Mouse (Mus musculus): ENCODE measurements around the gene Nppb.

The Nppb gene

DNA sequence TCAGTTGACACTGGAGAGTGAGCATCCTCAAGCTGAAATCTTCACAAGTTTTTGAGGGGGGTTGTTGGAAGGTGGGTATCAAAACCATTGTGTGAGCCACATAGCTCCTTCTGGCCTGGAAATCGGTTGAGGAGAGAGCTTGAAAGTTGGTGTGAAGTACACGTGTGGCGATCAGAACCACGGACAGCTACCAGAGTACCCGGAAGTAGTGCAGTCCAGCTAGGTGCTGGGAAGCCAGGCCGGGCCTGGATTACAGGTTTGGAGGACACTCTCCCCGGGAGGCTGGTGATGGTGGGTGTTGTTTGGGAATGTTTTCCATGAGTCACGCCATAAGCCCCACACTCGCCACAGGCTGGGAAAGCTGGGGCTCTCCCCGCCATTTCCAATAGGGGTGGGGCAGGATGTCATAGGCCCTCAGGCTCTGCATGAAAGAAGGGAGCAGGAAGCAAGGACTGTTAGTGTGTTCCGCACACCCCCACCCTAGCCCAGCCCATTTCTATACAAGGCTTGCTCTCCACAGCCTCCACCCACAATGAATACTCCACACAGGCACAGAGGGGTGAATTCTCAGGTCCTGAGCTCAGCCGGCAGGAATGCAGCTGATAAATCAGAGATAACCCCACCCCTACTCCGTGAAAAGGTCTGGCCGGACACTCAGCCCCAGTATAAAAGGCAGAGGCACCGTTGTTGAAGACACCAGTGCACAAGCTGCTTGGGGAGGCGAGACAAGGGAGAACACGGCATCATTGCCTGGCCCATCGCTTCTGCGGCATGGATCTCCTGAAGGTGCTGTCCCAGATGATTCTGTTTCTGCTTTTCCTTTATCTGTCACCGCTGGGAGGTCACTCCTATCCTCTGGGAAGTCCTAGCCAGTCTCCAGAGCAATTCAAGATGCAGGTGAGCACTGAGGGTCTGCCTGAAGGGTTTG is at the start of gene Nppb:
Gene Nppb (plus strand): TSS at position 584 of the 928 bp plus-strand sequence.
- peak; percentile 53 for DNase-seq

DNA sequence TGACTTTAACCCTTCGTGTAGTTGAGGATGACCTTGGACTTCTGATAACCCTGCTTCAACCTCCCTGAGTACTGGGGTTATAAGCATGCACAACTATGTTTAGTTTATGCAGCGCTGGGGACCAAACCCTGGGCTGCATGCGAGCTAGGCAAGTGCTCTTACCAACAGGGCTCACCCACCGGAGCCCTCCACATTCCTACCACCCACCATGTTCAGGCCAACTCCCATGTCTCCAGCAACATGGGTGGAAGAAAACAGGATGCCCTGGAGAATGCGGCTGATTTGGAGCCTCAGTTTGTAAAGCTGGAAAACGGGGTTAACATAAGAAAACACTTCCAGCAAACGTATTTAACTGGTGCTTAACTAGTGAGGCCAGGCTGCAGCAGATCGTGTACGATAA is 49.7 kb upstream of the Nppb start:
- no peak for DNase-seq

DNA sequence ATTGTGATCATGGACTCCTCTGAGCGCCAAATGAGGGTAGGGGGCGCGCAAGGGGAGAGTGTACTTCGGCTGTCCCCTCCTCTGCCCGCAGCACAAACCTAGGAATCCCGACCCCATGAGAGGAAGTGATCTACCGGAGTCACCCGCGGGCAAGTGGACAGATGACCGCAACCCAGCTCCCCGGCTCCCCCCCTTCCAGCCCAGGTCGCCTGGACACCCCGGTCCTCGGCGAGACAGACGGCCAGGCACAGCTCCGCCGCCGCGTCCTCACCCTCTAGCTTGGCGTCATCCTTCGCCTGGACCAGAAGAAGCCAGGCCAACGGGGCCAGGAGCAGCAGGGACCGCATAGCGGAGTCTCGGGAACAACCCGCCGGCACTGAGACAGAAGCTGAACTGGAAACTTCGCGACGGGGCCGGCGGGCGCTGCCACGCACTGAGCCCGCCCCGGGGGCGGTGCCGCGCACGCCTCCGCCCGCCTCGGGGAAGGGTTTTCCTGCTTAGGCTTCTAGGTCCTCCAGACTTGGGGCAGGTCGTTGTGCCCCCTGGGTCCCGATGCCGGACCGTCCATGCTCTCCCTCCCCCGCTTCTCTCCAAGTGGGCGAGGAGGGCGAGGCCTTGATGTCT is 49.1 kb upstream of the Nppb start, which contains the start of gene Plod1:
Gene Plod1 (minus strand): TSS at position 437 of the 624 bp plus-strand sequence.
- peak; percentile 87 for DNase-seq

DNA sequence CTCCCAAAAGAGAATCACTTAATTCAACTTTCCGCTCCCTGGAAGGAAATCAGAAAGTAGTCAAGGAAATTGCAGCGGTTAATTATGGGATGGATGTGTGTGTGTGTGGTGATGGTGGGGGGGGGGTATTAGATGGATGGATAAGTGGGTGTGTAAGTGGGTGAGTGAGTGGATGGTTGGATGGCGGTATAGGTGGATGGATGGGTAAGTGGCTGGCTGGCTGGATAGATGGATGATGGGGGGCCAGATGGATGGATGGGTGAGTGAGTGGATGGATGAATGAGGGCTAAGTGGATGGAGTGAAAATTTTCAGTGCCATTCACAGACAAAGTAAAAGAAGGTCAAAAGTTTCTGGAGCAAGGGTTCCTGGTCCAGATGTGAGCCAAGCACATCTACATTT is 48.6 kb upstream of the Nppb start:
- no peak for DNase-seq

DNA sequence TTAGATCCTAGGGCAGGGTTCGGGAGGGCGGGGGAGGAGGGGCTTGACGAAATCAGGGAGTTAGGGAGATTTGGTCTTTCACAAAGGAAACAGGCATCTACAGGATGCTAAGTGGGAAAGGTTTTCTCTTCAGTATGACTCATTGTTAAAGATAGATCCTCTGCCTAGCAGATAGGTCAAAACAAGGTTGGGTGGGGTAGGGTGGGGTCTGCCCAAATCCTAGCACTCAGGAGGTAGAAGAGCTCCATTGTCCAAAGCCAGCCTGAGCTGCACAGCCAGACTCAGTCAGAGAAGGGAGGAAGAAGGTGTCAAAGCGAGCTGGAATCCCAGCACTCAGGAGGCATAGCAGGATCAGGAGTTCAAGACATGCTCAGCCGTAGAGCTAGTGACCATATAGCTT is 48.1 kb upstream of the Nppb start:
- DNase-seq, result no peak

DNA sequence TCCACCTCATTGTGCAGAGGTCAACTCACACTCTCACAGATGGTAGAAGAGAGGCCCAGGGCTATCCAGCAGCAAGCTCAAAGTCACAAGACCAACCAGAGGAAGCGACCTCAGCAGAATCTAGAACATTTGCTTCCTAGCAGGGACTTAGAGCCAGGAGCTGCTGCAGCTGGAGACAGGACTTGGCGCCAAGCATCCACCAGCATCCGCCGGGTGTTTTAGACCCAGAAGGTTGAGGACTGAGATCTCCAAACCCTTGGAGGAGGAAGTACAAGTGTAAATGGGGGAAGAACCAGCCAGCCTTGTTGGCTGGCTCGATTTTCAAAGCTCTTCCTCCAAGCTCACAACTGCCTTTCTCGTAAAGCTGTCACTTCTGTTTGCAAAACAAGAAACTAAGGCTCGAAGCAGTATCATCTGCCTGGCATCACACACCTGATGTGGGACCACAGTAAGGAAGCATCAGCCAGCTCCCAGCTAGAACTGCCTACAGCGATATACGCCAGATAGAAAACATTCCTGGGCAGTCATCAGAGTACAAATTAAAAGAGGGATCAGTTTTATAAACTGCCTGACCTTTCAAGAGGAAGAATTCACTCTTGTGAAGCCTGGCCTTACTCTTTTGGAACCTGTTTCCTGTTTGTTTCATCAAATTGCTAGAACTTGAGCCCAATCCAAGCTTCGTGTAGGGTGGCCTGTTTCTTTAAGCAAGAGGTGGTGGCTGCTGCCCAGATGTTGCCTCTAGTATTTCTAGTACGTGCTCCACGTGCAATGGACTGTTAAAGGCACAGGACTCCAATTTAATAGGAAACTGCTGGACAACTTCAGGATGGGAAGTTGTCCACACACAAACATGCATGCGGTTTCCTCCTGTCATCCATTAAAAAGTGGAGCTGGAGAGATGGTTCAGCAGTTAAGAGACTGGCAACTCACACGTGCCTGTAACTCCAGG is 47.2 kb upstream of the Nppb start:
- peak; percentile 77 for DNase-seq

DNA sequence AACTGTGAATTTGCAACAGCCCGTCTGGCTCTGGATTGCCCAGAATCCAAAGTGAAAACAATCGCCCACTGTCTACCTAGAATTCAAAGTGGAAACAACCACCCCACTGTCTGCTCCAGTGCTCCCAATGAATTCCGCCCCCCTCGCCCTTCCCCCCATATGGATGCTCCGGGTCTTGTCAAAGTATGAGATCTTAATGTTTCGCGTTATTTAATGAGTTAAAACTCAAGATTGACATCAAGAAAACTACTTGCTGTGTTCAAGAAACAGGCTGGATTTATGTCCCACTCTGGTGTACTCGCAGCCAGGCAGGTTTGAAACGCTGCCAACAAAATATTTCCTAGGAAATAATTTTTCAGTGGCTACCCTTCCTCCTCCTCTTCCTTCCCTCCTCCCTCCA is 45.5 kb upstream of the Nppb start:
- DNase-seq, result no peak

DNA sequence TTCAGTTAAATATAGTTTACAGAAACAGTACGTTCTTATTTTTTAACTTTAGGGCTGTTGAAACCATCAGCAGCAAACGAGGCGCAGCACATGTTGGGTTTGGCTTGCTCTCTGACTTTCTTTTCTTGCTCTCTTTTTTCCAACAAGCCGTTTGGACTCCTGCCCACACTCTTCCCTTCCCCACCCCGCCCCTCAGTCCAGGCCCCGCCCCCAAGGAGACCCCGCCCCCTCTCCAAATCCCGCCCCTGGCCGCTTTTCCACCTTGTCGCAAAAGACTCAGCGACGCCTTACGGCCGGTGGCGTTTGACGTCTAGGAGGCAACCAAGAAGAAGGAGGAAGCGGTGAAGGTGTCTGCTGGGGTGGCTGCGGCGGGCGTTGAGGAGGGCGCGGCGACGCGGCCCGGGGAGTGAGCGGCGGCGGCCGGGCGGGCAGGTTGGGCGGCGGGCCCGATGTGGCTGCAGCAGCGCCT is 45.0 kb upstream of the Nppb start, which contains the start of gene 2510039O18Rik:
Gene 2510039O18Rik (plus strand): TSS at position 320 of the 469 bp plus-strand sequence.
- peak; percentile 87 for DNase-seq

DNA sequence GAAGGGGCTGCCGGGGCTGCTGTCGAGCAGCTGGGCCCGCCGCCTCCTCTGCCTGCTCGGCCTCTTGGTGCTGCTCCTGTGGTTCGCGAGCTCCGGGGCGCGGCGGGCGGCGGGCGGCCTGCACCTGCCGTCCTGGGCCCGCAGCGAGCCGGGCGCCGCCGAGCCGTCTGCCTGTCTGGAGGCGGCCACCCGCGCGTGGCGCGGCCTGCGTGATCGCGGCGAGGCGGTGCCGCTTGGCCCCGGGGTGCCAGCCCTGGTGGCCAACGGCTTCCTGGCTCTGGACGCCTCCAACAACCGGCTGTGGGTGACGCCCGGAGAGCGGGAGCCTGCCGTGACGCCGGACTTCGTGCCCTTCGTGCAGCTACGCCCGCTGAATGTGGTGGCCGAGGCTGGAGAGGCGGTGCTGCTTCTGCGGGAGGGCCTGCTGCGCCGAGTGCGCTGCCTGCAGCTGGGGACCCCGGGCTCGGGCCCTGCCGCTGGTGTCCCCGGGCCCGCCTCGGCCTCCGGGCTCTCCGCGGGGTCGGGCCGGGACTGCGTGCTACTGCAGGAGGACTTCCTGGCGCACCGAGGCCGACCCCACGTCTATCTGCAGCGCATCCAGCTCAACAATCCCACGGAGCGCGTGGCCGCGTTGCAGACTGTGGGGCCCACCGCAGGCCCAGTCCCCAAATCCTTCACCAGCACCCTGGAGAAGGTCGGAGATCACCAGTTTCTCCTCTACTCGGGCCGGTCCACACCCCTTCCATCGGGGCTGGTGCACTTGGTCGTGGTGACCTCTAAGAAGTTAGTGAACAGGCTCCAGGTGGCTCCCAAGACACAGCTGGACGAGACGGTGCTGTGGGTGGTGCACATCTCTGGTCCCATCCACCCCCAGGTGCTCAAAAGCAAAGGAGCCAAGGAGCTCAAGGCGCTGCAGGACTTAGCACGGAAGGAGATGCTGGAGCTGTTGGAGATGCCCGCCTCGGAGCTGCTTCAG is 44.3 kb upstream of the Nppb start:
- peak; percentile 38 for DNase-seq

DNA sequence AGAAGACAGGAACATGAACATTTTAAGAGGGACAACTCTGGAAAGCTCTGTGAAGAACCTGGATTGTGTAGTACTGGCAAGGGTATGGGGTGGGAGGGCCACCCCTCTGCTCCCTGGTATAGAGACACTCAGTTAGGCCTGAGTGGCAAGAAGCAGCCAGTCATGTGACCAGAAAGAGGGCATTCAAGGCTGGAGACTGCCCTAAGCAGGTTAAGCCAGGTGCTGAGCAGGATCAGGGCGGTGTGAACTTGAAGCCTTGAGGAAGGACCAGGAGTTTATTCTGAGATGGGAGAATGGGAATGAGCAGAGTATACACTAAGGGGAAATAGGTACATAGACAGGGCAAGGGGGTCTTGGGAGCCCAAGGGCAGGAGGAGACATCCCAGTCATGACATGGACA is 42.6 kb upstream of the Nppb start:
- peak; percentile 60 for DNase-seq

DNA sequence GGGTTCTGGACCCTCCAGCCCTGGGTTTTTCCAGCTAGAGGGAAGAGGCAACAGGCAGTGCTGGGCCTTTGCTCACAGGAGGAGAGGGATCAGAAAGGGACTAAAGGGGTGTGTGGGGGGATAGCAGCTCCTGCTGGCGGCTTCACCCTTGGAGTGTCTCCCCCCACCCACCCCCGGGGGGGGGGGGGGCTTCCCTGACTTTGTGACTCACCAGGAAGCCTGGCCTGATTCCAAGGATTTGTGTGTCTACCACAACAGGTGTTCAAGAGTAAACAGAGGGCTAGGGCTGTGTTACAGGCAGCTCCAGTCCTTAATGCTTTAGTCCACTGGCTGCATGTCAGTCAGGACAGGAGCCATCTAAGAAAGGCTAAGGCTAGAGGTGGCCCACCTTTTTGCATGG is 38.1 kb upstream of the Nppb start:
- no peak for DNase-seq

DNA sequence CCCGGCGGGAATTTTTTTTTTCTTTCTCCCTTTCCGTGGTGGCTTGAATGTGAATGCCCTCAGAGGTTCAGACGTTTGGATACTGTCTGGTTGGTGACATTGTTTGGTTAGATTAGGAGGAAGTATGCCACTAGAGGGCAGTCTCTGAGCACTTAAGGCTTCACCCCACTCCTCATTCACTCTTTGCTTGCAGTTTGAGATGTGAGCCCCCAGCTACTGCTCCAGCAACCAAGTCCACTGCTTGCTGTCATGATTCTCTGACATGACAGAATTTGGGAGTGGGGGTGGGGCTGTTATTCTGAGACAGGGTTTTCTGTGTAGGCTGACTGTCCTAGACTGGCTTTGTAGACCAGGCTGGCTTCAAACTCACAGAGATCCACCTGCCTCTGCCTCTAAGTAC is 32.0 kb upstream of the Nppb start:
- peak; percentile 66 for DNase-seq

DNA sequence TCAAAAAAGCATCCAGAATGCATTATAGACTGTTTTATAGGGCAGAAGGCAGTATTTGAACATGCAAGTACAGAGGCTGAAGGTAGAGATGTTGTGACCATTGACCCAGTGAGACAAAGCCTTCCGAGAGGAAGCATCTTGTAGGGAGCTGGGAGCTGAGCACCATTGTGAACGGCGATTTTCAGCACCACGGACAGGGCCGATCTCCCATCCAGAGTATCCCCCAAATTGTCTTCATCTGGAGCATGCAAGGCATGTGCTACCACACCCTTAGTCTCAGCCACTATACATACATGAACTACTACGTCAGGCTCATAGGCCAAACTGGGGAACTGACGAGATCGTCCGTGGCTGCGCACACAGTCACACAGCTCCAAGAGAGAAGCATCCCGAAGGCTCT is 28.4 kb upstream of the Nppb start:
- DNase-seq, result no peak

DNA sequence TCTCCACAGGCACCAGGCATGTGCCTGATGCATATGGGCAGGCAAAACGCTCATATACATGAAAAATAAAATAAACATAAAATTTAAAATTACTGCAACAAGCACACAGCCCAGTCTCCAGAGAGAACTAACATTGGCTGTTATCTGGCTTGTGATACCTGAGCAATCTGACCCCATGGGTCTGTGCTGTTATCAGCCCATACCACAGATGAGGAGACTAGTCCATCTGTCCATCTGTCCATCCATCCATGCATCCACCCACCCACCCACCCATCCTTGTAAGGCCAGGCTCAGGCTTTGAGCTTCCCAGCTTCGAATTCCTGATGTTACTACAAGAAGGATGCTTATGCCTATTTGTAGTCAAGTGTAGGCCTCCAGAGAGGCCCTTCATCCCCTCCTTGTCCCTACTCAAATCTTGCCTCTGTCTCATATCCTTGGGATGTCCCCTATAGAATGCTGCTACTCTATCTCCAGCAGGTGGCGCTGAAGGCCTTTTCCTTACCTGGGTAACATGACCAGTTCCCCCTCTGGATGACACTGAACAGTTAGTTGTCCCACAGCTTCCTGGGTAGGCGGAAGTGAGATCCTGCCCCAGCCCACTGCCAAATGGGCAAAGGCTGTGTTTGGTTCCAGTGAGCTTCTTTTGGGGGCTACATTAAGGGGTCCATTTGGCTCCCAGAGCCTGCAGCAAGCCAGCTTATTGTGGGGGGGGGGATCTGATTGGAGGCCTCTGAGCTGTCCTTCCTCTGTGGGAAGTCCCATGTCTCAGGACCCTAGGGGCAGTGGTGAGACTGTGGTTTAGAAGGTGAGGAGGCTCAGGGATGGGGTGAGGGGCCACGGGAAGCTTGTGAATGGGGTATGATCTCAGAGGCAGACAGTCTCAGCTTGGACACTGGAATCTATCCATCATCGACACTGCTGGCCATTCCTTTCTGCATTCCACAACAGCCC is 25.4 kb upstream of the Nppb start:
- peak; percentile 83 for DNase-seq

DNA sequence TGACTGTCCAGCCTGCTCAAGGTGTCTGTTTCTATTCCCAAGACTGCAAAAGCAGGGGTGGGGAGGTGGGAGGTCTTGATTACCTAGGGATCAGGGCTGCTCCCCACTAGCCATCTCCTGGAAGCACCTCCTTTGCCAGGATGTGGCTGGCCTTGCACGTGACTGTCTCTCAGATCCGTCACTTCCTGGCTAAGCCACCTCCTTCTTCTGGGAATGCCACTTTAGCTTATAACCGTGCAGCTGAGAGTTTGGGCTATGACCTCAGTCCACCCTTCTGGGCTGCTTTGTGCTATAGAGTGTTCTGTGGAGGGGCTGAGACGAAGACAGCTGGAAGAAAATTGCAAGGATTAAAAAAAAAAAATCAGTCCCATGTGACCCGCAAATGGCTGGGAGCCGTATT is 22.8 kb upstream of the Nppb start:
- DNase-seq, result no peak

DNA sequence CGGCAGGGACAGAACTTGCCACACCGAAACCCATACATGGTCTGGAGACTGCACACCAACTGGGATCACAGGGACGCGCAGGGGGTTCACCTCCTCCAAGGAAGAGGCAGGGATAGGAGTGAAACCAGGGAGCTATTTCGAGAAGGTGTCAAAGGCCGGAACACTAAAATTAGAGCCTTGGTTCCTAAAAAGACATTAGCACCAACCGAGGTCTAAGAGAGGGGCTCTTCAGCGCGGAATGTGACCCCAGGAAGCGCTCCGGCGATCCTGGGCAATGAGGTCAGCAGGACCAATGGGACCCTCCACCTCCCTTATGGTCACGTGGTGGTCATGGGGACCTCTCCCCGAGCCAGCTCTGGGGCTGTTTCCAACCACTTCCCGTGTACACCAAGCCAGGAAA is 22.0 kb upstream of the Nppb start:
- DNase-seq, result no peak

DNA sequence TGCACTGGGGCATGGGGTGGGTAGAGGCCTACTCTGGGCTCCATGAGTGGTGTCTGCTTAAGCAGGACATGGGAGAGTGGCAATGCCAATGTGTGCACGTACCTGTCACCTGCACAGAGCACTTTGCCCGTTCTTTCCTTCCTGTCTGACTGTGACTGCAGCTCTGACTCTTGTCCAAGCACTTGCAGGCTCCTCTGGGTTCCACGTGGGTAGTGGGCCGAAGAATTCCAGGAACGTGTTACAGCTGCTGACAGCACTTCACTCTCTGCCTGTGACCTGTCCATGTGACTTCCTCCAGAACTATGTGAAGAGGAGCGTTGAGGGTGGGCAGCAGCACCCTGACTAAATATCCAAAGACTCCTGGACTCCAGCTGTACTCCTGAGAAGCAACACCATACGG is 19.9 kb upstream of the Nppb start:
- DNase-seq, result peak; percentile 62

DNA sequence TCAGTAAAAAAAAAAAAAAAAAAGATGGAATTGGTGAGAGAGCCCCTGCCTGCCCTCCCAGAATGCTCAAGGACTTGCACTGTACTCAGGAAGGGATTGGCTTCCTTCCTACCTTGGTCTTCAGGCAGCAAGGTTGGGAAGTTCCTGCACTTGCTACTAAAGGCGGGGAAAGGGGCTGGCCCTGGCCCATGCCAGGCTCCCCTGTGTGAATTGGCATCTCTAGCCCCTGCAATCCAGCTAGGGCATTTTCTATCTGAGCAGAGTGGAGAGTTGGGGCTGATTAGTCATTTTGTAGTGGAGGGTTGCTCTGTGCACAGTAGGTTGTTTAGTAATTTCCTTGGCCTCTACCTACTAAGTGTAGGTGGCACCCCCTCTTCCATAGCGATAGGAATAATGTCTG is 16.8 kb upstream of the Nppb start:
- no peak for DNase-seq

DNA sequence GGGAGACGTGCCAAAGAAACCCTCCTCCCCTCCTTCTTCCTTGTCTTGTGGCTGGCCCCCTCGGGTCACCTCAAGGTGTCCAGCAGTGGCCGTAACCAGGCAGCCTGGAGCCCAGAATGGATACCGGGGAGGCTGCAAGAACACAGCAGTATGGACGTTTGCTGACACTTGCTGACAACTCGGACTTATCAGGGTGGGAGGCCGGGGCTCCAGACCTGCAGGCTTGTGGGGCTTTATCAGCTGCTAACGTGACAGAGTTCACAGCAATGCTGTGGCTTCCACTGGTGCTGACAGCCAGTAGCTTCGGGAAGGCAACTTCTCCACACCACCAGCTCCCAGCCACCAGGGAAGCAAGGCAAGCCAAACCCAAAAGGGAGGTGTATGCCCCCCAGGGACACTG is 16.3 kb upstream of the Nppb start:
- DNase-seq, result no peak

DNA sequence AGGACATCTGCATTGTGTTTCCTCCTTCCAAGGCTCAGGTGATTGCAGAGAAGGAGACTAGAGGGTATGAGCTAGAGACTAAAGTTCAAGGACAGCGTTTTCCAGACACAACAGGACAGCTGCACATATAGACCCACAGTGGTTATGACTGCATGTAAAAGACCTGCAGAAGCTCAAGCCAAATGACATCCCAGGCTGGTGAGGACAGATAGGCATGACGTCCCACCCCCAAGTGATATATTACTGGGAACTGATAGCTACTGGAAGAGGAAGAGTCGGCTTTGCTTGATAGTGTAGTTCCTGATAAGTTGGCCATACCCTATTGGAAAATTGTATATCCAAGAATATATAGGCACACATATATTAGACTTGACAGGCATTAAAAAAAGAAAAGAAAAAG is 9.4 kb upstream of the Nppb start:
- DNase-seq, result no peak
